Mouse (Mus musculus): ENCODE results near the gene Frmd6.

Frmd6 gene

DNA sequence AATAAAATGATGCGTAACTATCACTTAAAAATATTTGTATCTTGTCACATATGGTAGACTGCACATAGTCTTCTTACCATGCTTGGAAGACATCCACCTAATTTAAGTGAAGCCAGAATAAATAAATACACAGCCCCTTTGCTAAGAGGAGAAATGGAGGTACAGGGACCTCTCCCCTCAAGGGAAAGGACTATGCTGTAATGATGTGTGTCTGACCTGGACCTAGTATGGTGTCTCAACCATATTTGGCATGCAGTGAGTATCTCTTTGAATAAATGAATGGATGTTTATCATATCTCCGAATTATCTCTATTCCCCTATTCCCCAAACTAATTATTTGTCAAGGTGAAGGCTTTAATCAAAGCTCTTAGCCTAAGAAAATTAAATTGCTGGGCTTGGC lies 15.4 kb upstream of the Frmd6 start:
- no peak for DNase-seq

DNA sequence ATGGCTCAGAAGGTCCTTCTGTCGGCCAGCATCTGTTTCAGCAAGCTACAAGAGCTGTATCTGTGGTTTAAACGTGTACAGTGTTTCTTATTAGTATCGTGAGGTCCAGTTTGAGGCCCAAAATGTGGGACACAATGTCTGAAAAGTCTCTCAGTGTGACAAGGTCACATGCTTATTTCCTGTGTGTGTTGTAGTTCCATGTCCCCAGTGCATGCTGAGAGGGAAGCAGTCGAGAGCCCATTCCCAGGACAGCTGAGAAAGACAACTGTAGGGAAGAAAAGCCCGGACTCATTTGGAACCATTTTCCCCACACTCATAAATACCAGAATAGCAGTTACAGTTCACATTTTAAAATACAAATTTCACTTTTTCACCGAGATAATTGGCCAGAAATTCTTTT lies 13.5 kb upstream of the Frmd6 start:
- peak; percentile 21 for DNase-seq

DNA sequence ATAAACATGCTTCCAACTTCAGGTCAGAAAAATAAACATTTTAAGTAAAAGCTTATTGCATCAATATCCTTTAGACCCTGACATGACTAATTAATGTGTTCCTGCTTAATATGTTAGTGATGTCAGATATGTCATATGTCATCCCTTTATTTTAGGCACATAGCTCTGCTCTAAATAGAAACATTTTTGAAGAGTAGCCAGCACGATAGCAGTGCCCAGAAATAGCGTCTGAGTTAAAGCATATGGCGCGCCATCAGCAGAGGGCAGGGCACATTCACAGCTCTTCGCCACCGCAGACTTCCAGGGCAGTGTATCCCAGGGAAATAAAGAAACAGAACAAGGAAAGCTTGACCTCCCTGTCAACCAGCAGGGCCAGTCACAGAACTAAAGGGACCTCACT lies 13.1 kb upstream of the Frmd6 start:
- DNase-seq: peak; percentile 81

DNA sequence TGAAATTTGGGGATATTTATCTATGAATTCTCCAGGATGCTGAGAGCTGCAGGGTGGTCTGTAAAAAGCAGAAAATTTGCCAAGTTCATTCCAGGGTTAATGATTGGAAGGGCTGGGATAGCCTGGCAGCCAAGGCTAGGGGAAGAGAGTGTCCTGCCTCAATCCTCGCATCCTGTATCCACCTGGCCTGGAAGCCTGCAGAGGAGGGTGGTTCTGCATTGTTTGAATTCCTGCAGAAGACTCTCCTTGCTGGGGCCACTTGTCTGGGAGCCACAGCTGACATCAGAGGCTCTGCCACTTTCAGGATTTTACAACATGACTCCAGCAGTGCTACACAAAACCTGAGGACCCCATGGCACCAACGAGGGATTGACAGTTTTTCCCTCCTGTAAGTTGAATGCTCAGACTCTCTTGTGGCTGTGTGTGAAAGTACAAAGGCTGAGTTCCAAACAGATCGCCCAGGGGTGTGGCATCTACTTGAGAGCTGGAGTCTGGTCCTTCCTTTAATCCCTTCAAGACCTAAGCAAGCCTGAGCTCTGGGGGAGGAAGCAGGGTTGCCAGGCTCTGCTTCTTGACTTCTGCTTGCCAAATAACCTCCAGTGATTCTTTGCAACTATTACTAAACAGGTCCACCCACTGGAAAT lies 12.4 kb upstream of the Frmd6 start:
- peak; percentile 31 for DNase-seq

DNA sequence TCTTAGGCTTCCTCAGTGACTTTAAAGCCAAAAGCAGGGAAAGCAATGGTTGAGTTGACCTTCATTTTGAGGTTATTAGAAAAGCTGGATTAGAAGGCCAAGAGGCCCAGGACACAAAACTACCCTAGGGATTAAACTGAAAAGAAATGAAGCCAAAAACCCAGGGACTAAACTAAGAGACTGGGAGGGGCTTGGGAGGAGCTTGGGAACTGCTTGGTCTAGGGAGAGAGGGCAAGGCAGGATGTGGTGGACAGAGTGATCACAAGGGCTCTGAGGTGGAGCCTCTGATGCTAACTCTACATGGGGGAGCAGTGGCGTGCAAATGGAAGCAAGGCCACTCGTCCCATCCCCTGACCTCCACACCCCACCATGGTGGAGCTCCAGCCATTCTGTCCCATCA lies 8.6 kb upstream of the Frmd6 start:
- DNase-seq: no peak

DNA sequence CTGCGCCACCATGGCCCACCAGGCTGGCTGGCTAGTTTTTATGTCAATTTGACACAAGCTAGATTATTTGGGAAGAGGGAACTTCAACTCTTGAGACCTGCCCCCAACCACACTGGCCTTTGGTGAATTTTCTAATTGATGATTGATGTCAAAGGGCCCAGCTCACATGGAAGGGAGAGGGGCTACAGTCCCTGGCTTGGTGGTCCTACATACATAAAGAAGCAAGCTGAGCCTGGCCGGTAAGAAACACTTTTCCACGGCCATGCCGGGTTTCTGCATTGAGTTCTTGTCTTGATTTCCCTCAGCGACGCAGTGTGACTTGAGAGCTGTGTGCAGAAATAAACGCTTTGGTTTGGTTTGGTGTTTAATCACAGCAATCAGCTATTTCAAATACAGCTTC lies 1.3 kb upstream of the Frmd6 start:
- no peak for DNase-seq

DNA sequence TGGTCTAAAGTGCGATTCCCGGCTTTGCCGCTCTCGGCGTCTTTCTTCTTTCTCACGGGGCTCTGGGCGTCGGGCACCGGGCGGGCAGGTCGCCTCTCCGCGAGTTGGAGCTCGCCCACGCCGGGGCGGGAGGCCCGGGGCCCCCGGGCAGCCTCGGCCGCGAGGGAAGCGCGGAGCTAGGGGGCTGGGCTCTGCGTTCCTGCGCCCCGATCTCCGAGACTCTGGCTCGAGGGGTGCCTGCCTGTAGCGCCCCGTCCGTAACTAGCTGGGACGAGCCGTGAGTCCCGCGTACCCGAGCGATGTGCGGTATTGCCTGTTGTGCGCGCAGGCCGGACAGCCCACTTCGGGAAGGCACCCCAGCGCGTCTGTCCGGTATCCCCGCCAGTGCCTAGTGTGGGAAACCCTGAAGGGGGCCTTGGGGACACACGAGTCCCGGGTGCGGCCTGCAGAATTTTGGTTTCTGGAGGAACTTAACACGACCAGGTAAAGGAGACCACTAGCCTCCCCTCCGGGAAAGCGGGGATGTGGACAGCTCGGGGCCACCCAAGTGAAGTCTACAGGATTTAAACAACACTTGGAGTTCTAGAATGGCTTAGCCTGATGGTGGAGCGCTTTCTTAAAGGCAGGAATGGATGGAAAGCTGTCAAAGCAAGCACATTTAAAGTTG lies 470 bp downstream of the Frmd6 start:
- peak; percentile 71 for DNase-seq

DNA sequence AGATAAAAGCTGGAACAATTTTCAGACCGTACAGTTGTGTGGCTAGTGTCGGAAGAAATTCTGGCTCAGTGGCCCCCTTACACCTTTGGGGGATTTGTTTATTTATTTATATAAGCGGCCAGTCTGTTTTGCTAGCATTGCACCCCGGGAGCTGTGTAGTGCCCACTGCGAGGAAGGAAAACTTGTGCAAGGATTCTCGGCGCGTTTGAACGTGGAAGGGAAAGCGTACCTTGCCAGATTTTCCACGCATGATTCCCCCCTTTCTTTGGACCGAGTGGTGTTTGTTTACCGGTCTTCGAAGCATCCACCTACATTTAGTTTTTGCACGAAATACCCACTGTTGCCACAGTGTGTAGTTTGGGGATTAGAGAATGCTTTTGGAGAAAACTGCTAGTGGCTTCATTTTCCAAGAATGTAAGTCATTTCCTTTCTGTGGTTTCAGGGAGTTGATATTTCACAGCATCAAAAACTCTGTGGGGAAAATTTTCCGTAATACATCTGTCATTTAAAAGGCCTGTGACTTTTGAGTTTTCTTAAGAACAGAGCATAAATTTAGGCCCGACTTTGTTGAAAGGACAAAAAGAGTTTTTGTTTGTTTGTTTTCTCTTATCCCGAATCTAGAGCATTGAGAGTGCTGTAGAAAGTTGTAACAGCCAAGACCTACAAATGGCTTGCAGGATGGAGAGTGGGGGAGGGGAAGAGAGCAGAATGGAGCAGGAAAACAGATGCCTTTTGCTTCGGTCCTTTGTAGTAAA lies 1.2 kb downstream of the Frmd6 start:
- peak; percentile 59 for DNase-seq

DNA sequence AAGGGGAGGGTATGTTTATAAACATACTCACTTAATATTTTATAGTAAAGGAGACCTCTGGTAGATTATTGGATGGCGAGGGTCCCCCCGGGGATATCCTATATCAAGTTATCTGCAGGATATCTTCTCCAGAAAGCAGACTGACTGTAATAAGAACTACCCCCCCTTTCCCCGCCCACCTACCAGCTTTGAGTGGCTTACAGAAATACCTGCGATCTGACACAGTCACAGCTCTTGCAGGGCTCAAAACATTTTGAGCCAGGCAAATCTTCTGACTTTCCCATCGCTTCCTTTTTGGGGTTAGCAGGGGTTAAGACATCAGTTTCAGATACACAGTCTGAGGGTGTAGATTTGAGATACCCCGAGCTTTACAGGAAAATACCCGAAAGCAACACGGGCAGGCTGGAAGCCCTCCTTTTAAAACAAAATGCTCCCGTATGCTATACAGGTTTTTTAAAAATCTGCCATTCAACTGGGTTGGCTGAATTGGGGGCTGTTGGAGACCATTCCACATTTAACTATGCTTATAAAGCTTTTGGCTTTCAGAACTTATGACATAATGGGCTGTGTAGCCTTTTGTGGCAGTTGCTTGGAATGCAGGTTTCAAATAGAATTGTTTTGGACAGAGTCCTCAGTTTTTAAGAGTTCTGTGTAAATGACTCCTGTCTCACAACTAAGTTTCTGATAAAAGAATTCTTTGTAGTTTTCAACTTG lies 2.0 kb downstream of the Frmd6 start:
- peak; percentile 45 for DNase-seq

DNA sequence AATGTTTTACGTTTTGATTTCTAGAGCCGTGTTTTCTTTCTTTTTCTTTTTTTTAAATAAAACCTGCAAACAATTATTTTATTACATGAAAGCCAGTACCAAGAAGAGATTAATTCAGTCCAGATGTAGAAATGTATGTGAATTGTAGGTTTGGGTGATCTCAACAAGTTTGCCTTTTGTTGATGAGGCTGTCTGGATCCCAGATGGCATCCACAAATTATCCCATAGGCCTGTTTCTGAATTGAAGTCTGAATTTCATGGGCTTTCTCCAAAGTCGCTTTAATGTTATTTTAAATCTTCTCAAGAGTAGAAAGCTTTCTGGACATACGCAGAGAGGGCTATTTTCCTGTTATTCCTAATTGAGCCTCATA lies 2.6 kb downstream of the Frmd6 start:
- no peak for DNase-seq

DNA sequence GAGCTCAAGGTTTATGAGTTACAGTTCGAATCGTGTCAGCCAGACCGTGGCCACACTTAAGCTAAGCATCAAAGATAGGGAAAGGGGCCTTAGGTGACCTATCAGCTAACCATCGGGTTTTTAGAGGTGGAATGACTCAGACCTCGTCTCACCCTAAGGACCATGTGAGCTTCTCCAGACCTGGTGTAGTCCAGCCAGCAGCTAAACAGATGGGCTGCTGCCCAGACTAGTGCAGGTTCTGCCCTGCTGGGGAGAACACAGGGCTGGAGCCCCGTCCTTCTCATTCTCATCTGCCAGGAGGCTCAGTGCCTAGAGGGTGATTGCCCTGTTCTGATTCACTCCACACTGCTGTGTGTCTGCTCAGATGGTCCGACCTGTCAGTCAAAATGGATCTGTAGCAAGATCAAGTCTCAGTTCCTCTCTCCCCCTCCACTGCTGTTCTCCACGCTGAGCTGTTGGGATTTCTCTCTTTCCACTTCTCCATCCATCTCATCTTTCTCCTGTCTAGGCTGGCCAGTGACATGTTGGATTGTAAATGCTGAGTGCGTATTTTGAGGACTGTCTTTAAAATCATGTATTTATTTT lies 5.8 kb downstream of the Frmd6 start:
- DNase-seq: no peak

DNA sequence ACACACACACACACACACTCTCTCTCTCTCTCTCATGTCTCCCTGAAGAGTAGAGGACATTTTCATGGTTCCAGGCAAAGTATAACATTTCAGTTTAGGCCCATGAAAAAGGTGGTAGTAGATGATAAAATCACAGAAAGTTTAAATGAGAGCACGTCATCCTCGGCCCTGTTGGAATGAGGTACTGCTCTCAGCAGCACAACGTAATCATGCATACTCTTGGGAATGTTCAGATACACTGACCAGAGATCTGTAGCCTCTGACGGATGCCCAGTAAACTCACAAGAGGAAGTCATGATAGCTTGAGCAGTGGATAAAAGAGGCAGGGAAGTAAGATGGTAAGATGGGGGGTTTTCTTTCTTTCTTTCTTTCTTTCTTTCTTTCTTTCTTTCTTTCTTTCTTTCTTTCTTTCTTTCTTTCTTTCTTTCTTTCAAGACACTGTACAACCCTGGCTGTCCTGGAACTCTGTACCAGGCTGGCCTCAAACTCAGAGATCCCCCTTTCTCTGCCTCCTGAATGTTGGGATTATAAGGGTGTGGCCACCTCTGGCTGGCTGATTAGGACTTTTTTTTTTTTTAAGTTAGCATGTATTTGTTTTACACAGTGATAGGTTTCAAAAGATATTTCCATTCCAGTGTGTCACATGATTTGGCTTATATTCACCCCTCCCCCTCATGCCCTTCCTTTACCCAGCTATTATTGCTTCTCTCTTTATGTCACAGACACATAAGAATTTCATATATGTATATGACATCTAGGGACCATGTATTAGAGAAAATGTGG lies 7.1 kb downstream of the Frmd6 start:
- DNase-seq: no peak

DNA sequence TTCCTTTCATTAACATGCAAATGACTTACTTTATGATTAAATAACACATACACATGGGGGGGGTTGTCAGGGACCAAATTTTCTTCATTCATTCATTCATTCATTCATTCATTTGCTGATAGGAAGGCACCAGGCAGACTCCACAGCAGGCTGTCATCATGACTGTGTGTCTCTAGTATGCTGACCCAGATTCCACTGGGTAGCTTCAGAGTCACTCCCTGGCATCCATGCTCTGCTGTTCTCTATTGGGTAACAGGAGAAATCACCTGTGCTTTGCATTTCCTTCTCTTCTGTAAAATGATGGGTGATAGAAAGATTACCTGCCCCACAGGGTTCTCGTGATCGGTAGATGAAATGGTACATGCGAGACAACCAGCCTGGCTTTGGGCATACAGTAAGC lies 7.7 kb downstream of the Frmd6 start:
- no peak for DNase-seq

DNA sequence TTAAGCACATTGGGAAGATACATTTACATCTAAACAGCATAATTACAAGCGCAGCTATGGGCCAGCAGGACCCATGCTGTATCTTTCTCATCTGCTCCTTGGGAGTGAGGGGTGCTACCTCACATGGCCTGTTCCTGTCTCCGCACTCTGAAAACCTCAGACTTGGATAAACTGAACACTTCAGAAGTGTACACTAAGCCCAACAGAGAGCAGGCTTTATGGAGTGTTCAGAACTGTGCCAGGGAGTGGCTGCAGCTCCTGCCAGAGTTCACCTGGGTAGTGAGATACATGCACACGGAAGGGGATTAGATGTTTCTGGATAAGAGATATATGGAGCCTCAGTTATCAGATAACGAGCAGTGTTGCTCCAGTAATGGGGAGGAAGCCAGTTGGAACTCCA lies 8.7 kb downstream of the Frmd6 start:
- no peak for DNase-seq

DNA sequence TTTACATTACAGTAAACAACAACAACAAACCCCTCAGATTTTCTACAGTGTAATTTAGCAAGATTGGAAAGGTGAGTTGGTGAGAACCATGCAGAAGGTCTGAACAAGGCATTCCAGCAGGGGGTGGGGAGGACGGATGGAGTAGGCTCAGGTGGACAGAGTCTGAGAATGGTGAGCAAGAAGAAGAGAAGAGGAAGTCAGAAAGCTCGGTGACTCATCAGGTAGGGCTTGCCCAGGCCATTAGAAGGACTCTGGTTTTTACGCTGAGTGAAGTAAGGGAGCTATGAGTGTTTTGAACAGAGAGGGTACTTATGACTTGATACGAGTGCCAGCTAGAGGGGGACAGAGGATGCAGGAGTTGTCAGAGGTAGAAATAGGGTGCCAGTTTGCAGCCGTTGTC lies 9.7 kb downstream of the Frmd6 start:
- no peak for DNase-seq

DNA sequence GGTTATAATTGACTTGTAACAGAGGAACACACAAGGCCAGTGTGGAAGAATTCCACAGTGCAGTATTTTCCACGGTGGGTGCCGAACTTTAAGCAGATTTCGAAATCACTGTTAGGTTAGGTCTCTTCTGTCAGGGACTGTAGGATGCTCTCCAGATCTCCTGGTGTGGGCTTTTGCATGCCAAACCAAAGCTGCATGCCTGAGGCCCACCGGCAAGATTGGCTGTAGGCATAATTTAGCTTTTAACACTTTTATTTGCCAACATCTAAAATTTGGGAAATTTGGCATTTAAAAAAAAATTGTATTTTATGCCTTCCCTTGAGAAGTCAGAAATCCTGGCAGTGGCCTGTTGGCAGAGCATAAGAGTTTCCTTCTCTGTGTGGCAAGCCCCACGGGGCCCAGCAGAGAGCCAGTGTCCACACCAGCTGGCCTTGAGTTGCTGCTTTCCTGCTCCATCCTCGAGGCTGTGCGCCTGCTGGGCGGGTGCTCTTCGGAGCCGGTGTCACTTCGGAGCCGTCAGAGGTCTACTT lies 12.5 kb downstream of the Frmd6 start:
- no peak for DNase-seq

DNA sequence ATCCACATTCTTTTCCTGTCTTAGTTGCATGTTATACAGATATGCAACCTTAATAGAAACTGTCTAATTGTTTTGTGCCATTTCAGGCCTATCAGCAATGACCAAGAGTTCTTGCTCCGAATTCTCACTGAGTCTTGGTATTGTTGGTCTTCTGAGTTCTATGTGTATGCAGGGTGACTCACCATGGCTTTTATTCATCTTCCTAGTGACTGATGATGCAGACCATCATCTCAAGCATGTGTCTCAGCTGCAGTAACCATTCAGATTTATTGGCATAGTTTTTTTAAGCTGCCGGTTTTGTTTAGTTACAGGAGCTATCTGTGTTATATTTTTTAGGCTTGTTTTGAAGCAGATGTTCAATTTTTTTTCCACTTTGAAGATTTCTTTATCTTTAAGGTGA lies 20.1 kb downstream of the Frmd6 start:
- no peak for DNase-seq

DNA sequence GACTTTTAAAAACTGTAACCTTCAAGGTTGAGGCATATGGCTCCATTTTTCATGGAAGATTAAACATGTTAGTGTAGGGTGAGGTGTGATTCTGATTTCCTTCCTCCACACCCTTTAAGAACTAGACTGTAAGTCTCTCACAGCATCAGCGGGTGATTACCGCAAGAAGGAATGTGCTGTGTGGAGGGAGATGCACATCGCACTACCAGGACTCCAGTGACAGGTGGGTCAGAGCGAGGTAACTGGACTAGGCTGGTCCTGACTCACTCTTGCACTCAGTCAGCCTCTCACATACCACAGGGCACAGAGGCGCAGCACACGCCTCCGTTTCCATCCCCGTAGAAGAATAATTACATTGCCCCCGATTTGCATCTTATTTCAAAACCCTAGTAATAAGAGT lies 23.7 kb downstream of the Frmd6 start:
- DNase-seq: no peak

DNA sequence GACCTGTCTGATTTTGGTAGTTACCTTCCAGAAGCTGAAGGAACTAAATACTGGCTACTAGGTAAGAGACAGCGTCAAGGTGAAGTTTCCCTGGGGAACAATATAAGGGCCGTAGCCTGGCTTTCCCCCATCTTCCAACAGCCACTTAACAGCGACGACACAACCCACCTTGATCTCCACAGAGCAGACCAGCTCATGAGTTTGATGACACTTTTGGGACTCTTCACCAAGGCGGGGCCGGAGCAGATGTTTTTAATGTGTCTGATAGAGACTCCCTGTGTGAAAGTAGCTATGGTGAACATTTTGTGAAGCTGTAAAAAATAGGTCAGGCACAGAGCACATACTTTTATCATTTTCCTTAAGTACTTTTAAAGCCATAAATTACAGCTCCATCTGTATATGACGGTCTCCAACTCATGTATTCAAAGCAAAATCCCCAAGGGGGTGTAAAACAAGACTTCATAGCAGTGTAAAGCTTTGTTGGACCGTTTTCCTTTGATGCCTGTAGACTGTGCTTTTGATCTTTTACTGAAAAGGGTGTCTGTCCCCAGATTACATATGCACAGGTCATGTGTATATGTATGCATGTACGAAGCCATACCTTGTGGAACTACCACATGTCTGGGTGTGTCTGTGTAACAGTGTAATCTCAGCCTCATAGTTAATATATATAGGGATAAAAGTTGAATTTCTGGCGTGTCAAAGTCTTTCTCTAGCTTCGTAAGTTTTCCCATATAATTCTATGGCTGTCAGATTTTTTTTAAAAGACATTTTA lies 24.4 kb downstream of the Frmd6 start:
- DNase-seq: no peak

DNA sequence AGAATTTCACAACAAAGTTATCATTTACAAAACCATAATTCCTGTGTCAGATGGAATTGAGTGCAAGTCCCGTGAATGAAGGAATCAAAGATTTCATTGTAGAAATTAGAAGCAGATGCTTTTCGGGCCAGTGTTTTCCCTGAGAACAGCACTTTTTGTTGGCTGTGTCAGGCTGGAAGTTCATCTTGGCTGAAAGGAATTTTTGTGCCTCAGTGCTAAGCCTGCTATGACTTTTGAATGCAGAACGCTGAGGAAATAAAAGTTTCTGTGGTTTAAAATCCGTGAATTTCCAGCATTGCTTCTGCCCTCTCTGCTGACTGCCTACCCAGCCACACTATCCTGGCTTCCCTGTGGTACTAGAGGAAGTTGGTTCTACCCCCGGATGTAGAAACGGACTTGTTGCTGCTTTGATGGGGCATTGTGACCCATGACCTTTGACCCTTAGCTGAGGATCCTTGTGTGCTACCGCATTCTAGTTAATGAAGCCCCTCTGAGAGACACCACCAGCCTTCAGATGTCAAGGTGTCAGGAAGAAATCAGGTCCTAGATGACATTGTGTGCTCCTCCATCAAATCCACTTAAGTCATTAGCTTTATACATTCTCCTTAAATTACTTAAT lies 26.1 kb downstream of the Frmd6 start:
- no peak for DNase-seq

DNA sequence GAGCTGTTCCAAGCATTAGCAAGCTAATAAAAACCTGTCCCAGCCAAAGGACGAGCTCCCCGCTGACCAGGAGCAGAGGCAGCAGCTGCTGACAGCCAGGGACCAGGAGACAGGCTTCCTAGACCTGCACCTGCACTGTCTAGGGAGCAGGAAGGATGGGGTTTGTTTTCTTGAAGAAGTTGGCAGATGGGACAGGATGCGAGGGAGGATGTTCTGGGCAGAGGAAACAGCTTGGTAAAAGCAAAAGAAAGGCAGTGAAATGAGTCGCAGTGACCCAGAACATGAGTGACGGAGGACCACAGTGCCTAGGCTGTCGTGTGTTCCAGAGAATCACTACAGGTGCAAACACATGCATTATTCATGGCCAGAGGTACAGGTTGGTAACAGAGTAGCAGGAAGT lies 27.7 kb downstream of the Frmd6 start:
- DNase-seq: peak; percentile 55
